Mouse (Mus musculus) small intestine, adult 2 months (tissue): ENCODE data around the gene Sp2. TPM values are rescaled to one million over a fixed set of nuclear protein-coding genes. Genes with fewer than 3 reads are reported as not detected.

Experiments
- H3K27ac ChIP-seq: fragments of 200-500 bp; 2 replicates; pipeline ENCODE4 v1.5.1; 2012; ENCODE audit warnings: low read depth, low read length, control low read depth, inconsistent platforms; ENCODE audit not compliant: insufficient read depth
- H3K27me3 ChIP-seq: fragments of 200-500 bp; 2 replicates; pipeline ENCODE4 v1.6.1; 2012; ENCODE audit warnings: mild to moderate bottlenecking, moderate library complexity, low read length, inconsistent platforms; ENCODE audit not compliant: control insufficient read depth, insufficient read depth
- H3K36me3 ChIP-seq: fragments of 200-500 bp; 2 replicates; pipeline ENCODE4 v1.6.1; 2012; ENCODE audit warnings: mild to moderate bottlenecking, low read length, control low read depth, inconsistent platforms; ENCODE audit not compliant: control insufficient read depth, insufficient read depth
- H3K4me1 ChIP-seq: fragments of 200-500 bp; 2 replicates; pipeline ENCODE4 v1.6.1; 2012; ENCODE audit warnings: low read length, inconsistent platforms, mixed read lengths; ENCODE audit not compliant: control insufficient read depth, insufficient read depth, insufficient read length
- H3K4me3 ChIP-seq: fragments of 200-500 bp; 2 replicates; pipeline ENCODE4 v1.5.1; 2012; ENCODE audit warnings: low read depth, mild to moderate bottlenecking, control low read depth, inconsistent platforms, low read length, moderate library complexity
- CTCF ChIP-seq: fragments of 200-500 bp; IDR thresholded peaks from 2 replicates; pipeline ENCODE4 v1.5.1; 2012; ENCODE audit warnings: low read depth, mild to moderate bottlenecking, control low read depth, inconsistent platforms, low read length, moderate library complexity, mixed read lengths; ENCODE audit not compliant: insufficient replicate concordance, insufficient read length; ENCODE audit errors: extremely low read depth
- POLR2A ChIP-seq: fragments of 200-500 bp; IDR thresholded peaks from 2 replicates; pipeline ENCODE4 v1.6.1; 2012; ENCODE audit warnings: low read depth, mild to moderate bottlenecking, control low read depth, inconsistent platforms, low read length, moderate library complexity
- WGBS: fragments of 180-500 bp; shearing (Covaris S2); methylation state at CpG from one replicate; pipeline ENCODE4 v1.1.7; 2018; 5-methylcytosine and 5-hydroxymethylcytosine counted together
- polyA plus RNA-seq: library from polyadenylated mRNA; depleted of rRNA; stranded (reverse); fragments of >200 nt; gene quantifications from 2 replicates; pipeline ENCODE4 v1.2.3, GENCODE M21; 2012

Sp2 gene
- polyA plus RNA-seq, 1 experiment, result 20.1 TPM

GRCm38 (mm10) chr11:97021873-97022484, 39.2 kb upstream of the Sp2 start:
- Histone ChIP-seq H3K27me3 (peaks cover 35% of the 10 kb centered on the region), H3K27ac (no peak overlapping the region), H3K36me3 (no peaks in the 10 kb centered on the region), H3K4me1 (peaks cover 15% of the 10 kb centered on the region), H3K4me3 (peak overlapping the region; percentile 73)
- TF ChIP-seq CTCF (peak; percentile 61), POLR2A (no peak)
- WGBS, result 1% methylated on average over 50 of the region's 50 CpGs

GRCm38 (mm10) chr11:97021121-97021765, 38.5 kb upstream of the Sp2 start:
- Histone ChIP-seq H3K4me1 (peaks cover 15% of the 10 kb centered on the region), H3K4me3 (peak overlapping the region; percentile 73), H3K27me3 (peaks cover 42% of the 10 kb centered on the region), H3K36me3 (no peaks in the 10 kb centered on the region), H3K27ac (no peak overlapping the region)
- WGBS, result 2% methylated on average over 27 of the region's 27 CpGs
- TF ChIP-seq POLR2A (no peak), CTCF (no peak)

- WGBS, result 20% methylated on average over 13 of the region's 13 CpGs
- H3K4me3 ChIP-seq, result peak overlapping the region; percentile 52; the same call in 1 of the 2 replicates
- H3K27me3 ChIP-seq, result peaks cover 50% of the 10 kb centered on the region
Measured at GRCm38 (mm10) chr11:97019345-97019708, 36.6 kb upstream of the Sp2 start.

GRCm38 (mm10) chr11:97018583-97019344, 36.0 kb upstream of the Sp2 start:
- H3K27ac ChIP-seq, result no peak overlapping the region
- peaks cover 53% of the 10 kb centered on the region for H3K27me3 ChIP-seq
- 1% methylated on average over 54 of the region's 68 CpGs for WGBS
- H3K4me3 ChIP-seq, result peak overlapping the region; percentile 52
- peaks cover 12% of the 10 kb centered on the region for H3K4me1 ChIP-seq
- no peak for TF ChIP-seq CTCF
- no peak for TF ChIP-seq POLR2A
- no peaks in the 10 kb centered on the region for H3K36me3 ChIP-seq

More at GRCm38 (mm10) chr11:97019345-97019708, 36.6 kb upstream of the Sp2 start:
- H3K4me1 ChIP-seq, result peaks cover 12% of the 10 kb centered on the region
- no peak for TF ChIP-seq CTCF
- no peak for TF ChIP-seq POLR2A
- no peaks in the 10 kb centered on the region for H3K36me3 ChIP-seq
- H3K27ac ChIP-seq, result no peak overlapping the region

DNA sequence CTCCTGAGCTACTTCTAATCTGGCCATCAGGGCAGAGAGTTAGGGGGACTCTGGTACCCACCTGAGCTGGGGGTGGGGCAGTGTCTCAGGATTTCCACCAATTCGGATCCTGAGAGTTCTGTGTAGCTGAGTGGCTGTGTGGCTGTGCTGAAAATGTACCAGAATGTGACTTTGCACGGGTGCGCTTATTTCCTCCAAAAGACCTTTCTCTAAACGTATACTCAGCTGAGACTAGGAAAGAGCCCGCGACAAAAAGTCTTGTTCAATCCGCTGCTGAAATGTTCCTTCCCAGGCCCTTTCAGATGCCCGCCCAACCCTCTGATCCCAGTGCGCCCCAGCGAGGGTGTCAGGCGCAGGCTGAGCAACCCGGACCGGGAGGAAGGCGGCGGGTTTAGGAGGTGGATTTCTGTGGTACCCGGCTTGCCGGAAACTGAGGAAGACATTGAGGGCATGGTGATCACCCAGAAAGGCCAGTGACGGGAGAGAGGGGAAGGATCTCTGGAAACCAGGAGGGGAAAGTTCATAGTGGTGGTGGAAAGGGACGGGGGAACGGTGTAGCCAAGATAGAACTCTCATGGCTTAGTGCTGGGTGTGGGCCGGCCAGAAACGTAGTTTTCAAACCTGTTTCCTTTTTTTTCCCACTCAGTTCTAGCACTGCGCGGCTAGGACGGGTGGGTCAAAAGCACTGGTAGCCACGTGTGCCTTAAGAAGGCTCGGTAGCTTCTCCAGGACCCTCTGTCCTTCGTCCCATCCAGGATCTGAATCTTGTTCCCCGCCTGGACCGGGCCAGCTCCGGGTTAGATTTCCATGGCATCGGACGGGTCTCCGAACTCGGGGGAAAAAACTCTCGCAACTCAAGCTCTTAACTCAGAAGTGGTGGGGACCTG, 35.2 kb upstream of the Sp2 start:
- peaks cover 61% of the 10 kb centered on the region for H3K27me3 ChIP-seq
- H3K27ac ChIP-seq, result no peak overlapping the region
- peak overlapping the region; percentile 52 for H3K4me3 ChIP-seq
- WGBS, result 3% methylated on average over 36 of the region's 36 CpGs
- H3K4me1 ChIP-seq, result peaks cover 12% of the 10 kb centered on the region
- H3K36me3 ChIP-seq, result no peaks in the 10 kb centered on the region
- TF ChIP-seq POLR2A (no peak), CTCF (no peak)

DNA sequence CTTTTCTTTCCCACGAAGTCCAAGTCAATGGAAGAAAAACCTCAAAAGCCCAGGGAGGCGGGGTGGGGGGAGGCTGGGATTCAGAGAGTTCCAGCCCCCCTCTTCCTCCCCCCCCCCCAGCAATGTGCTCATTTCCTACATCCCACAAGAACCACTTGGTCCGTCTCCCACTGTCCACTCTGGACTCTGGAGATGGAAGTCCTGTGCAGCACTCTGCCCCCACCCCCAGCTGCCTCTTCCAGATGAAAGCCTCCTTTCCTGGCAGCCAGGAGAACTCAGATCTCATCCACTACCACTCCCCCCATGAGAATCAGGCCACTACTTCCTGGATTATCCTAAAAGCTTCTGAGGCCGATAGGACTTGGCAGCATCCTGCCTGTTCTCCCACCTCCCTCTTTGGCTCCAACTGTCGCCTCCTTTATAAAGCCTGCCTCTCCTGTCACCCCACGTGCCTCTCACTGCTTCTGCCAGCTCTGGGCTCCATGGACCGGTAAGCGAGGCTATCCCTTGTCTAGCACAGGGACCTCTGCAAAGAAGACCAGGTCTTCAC, 30.4 kb upstream of the Sp2 start, which contains the start of gene Sp6:
Gene Sp6, plus strand, starts transcription at position 274 of the 550 bp plus-strand sequence.
- 32% methylated on average over 8 of the region's 8 CpGs for WGBS
- Histone ChIP-seq H3K27ac (no peak within 1 kb of the TSS), H3K4me3 (no peak within 1 kb of the TSS), H3K27me3 (peaks cover 57% of the 10 kb centered on the region), H3K36me3 (no peaks in the 10 kb centered on the region), H3K4me1 (no peaks in the 10 kb centered on the region)
- TF ChIP-seq POLR2A (no peak), CTCF (no peak)

GRCm38 (mm10) chr11:97009198-97009790, 26.5 kb upstream of the Sp2 start:
- 50% methylated on average over 8 of the region's 8 CpGs for WGBS
- H3K4me1 ChIP-seq, result no peaks in the 10 kb centered on the region
- peaks cover 40% of the 10 kb centered on the region for H3K27me3 ChIP-seq
- no peak overlapping the region for H3K27ac ChIP-seq
- TF ChIP-seq CTCF, result no peak
- TF ChIP-seq POLR2A, result no peak
- H3K4me3 ChIP-seq, result no peak overlapping the region
- no peaks in the 10 kb centered on the region for H3K36me3 ChIP-seq
